In the genomic region with DNA sequence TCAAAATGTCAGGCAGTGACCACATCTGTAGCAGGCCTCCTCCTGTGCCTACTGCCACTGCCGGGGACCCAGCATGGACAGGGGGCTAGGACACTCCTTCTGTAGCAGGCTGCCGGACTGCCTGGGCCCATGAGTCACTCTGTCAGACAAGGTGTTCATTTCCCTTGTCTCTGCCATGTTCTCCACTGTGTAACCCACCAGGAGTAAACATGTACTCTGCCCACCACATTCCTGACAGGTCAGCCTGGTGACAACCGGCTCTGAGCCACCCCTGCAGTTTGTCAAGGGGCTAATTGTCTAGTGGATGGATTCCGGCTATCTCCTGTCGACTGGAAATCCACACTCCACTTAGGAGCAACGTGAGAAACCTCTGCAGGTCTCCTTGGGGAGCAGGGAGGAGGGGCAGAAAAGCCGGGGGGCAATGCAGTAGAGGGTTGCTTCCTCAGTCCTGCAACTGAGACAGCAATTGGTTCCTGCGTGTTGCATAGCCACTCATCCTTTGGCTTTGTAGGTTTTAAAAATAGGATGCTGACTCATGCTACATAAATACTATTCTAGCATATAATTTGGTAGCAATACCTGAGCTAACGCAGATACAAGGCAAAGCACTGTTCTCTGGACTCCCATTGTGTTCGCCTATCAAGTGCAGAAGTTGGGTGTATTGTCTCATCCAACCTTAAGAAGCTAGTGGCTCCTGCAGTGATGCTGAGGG, we compare ENCODE assay signal across 22 mouse cellular contexts. TPM values are rescaled to one million over a fixed set of nuclear protein-coding genes. Genes with fewer than 3 reads are reported as not detected.
DNase-seq lines count a peak whose midpoint lies in the region; ATAC-seq and TF ChIP-seq lines count a peak whose summit lies in the region.
"Had no signal": no experiment of that assay in that cellular context is flagged by ENCODE, and none has a peak within 500 bp of the region (broad histone marks: within the 10 kb centered on the region; RNA-seq: fewer than 3 reads in every experiment).

No protein-coding gene starts in this region.

- peak overlapping the region; percentile 34; the same call in 1 of the 2 replicates for H3K27ac ChIP-seq in cerebellum, adult 2 months (ENCODE audit: insufficient read depth, low read length)
- H3K27ac ChIP-seq in heart, embryonic 14.5 days (replicated peaks in 1 of 2; ENCODE audit: control insufficient read depth in 1 of 2, insufficient read depth in 1 of 2, low read depth in 2 of 2, low read length in 2 of 2): peak overlapping the region; percentile 72 to 75
- peak overlapping the region; percentile 74 for H3K27ac ChIP-seq in left cerebral cortex, adult 2 months
- peak overlapping the region; percentile 6; the same call in 1 of the 2 replicates for H3K27ac ChIP-seq in cortical plate, adult 2 months (ENCODE audit: insufficient read depth, low read length)
- H3K27ac ChIP-seq: neural tube, embryonic 15.5 days had no signal

- no peak overlapping the region for H3K4me2 ChIP-seq in heart, embryonic 14.5 days (ENCODE audit: low read length)
- H3K4me2 ChIP-seq: liver, embryonic 11.5 days; neural tube, embryonic 15.5 days had no signal

- H3K4me1 ChIP-seq in cerebellum, adult 2 months (ENCODE audit: control insufficient read depth, insufficient read depth, low read length): peaks cover 23% of the 10 kb centered on the region
- peaks cover 10 to 18% of the 10 kb centered on the region in 2 experiments for H3K4me1 ChIP-seq in heart, embryonic 14.5 days (ENCODE audit: control insufficient read depth in 2 of 2, insufficient read depth in 2 of 2, low read length in 2 of 2)
- peaks cover 4% of the 10 kb centered on the region; the same call in 1 of the 2 replicates for H3K4me1 ChIP-seq in cortical plate, adult 2 months (ENCODE audit: control insufficient read depth, insufficient read depth, low read length)
- H3K4me1 ChIP-seq: neural tube, embryonic 15.5 days had no signal

- H3K4me3 ChIP-seq in cerebellum, adult 2 months (replicated peaks; ENCODE audit: insufficient read depth, low read depth, low read length): no peak overlapping the region
- H3K4me3 ChIP-seq in heart, embryonic 14.5 days (ENCODE audit: control insufficient read depth in 1 of 2, insufficient read depth in 1 of 2, low read depth in 1 of 2, low read length in 2 of 2): no peak overlapping the region
- H3K4me3 ChIP-seq in left cerebral cortex, adult 2 months: no peak overlapping the region
- no peak overlapping the region for H3K4me3 ChIP-seq in cortical plate, adult 2 months (ENCODE audit: insufficient read depth, low read length)
- H3K4me3 ChIP-seq: neural tube, embryonic 15.5 days had no signal

- no peaks in the 10 kb centered on the region for H3K9me3 ChIP-seq in heart, embryonic 14.5 days (ENCODE audit: control insufficient read depth, low read length)
- H3K9me3 ChIP-seq: neural tube, embryonic 15.5 days had no signal

- 52% methylated on average over 10 of the region's 10 CpGs for WGBS in cerebellum, adult 2 months
- 24% methylated on average over 10 of the region's 10 CpGs for WGBS in heart, embryonic 14.5 days

- H3K9ac ChIP-seq in heart, embryonic 14.5 days (ENCODE audit: low read length): no peak overlapping the region
- H3K9ac ChIP-seq: neural tube, embryonic 15.5 days had no signal

- no peak for ATAC-seq in cerebellum, adult (ENCODE audit: insufficient number of reproducible peaks, low FRiP score, low TSS enrichment)
- ATAC-seq in heart, embryonic 14.5 days (ENCODE audit: insufficient number of reproducible peaks, insufficient read depth, low FRiP score, low read depth): peak; percentile 40; the same call in 1 of the 2 replicates
- ATAC-seq in inflammation-experienced regulatory T-cells, adult 6 months: no peak
- ATAC-seq: hindbrain, embryonic 16.5 days; midbrain, embryonic 16.5 days; Patski had no signal

- intact Hi-C loops in left cerebral cortex, adult 2 months (cut with DNase I): no loop called here
- intact Hi-C loops in left cerebral cortex, postnatal 10 days (cut with DNase I): no loop called here

- no peak for DNase-seq in cerebellum, adult 2 months
- DNase-seq in heart, adult 11 months: no peak
- DNase-seq in left cerebral cortex, adult 2 months (ENCODE audit: extremely low spot score in 1 of 2, low spot score in 2 of 2): no peak
- no peak for DNase-seq in left cerebral cortex, postnatal 10 days (ENCODE audit: extremely low spot score in 1 of 2, low spot score in 2 of 2)
- DNase-seq: adrenal gland, adult 8-10 months; cerebellum, adult 11 months; cerebellum, postnatal 25 days; kidney, adult 11 months; layer of hippocampus, postnatal 36 days; lung, adult 2 months; thymus, postnatal 36 days had no signal

- no peaks in the 10 kb centered on the region for H3K27me3 ChIP-seq in cerebellum, adult 2 months (ENCODE audit: control insufficient read depth, insufficient read depth, low read length)
- no peaks in the 10 kb centered on the region for H3K27me3 ChIP-seq in heart, embryonic 14.5 days (ENCODE audit: control insufficient read depth, insufficient read depth, low read length)
- H3K27me3 ChIP-seq: neural tube, embryonic 15.5 days; Patski had no signal

- TF ChIP-seq POLR2A in cerebellum, adult 2 months (IDR thresholded peaks at IDR 0.05; ENCODE audit: borderline replicate concordance, insufficient read depth, low read length): no peak
- TF ChIP-seq POLR2A in cortical plate, adult 2 months (IDR thresholded peaks at IDR 0.05; ENCODE audit: extremely low read depth, insufficient read depth, low read length): no peak

- no peak for TF ChIP-seq CTCF in cerebellum, adult 2 months (IDR thresholded peaks at IDR 0.05; ENCODE audit: borderline replicate concordance, insufficient read depth, low read depth, low read length)
- no peak for TF ChIP-seq CTCF in left cerebral cortex, adult 2 months (IDR thresholded peaks at IDR 0.05)
- TF ChIP-seq CTCF in cortical plate, adult 2 months (IDR thresholded peaks at IDR 0.05; ENCODE audit: extremely low read depth, insufficient read depth, low read length): no peak

- peaks cover 85% of the 10 kb centered on the region for H3K36me3 ChIP-seq in heart, embryonic 14.5 days (ENCODE audit: control insufficient read depth, insufficient read depth, low read length)

RNA-seq across cellular contexts. Expression of a gene that starts 14.2 kb away (rescaled TPM):
- 0.70 and 1.7 TPM in 2 replicates for polyA plus RNA-seq in cerebellum, adult 2 months (2012; rRNA removed)
- 0.35 and 0.36 TPM in 2 replicates for polyA plus RNA-seq in heart, embryonic 14.5 days (2014; fragmentation: Nextera tagmentation; extraction: Ambion mirVana)
- total RNA-seq in left cerebral cortex, adult 2 months (2021): under 1 TPM; 0.20 to 0.61 TPM
- total RNA-seq in left cerebral cortex, postnatal 10 days (2021): not detected
- polyA plus RNA-seq in cortical plate, adult 2 months (2012; rRNA removed): 0.11 and 0.35 TPM in 2 replicates
- polyA plus RNA-seq in inflammation-experienced regulatory T-cells, adult 6 months (2017; shearing (Covaris generic)): 1 to 10 TPM in 1 of 3 experiments, under 1 TPM in 1, not detected in 1; 0.53 to 1.3 TPM
- total RNA-seq: adrenal gland, adult 8-10 months; gastrocnemius, adult 8-10 months; granulocyte monocyte progenitor cell, adult 5-6 weeks had no signal

RNA-seq across cellular contexts. Expression of a gene that starts 22.8 kb away (rescaled TPM):
- 7.4 and 8.5 TPM in 2 replicates for polyA plus RNA-seq in cerebellum, adult 2 months (2012; rRNA removed)
- 2.6 and 3.6 TPM in 2 replicates for polyA plus RNA-seq in heart, embryonic 14.5 days (2014; fragmentation: Nextera tagmentation; extraction: Ambion mirVana)
- total RNA-seq in left cerebral cortex, adult 2 months (2021): 1 to 10 TPM; 7.9 to 9.3 TPM
- 10 to 100 TPM in 1 of 2 experiments, 1 to 10 TPM in 1; 8.4 to 10.3 TPM for total RNA-seq in left cerebral cortex, postnatal 10 days (2021)
- 5.4 and 6.6 TPM in 2 replicates for polyA plus RNA-seq in cortical plate, adult 2 months (2012; rRNA removed)
- 1 to 10 TPM; 6.5 to 9.3 (median 8.1) TPM for polyA plus RNA-seq in inflammation-experienced regulatory T-cells, adult 6 months (2017; shearing (Covaris generic))

RNA-seq across cellular contexts. Expression of a gene that starts 23.0 kb away (rescaled TPM):
- polyA plus RNA-seq in cerebellum, adult 2 months (2012; rRNA removed): 2.0 and 2.6 TPM in 2 replicates
- 0.22 TPM in 1 of 2 replicates, not detected in the other for polyA plus RNA-seq in heart, embryonic 14.5 days (2014; fragmentation: Nextera tagmentation; extraction: Ambion mirVana)
- total RNA-seq in left cerebral cortex, adult 2 months (2021): under 1 TPM; 0.40 to 0.52 TPM
- under 1 TPM; 0.22 to 0.36 TPM for total RNA-seq in left cerebral cortex, postnatal 10 days (2021)
- polyA plus RNA-seq in cortical plate, adult 2 months (2012; rRNA removed): 1.8 and 2.2 TPM in 2 replicates
- polyA plus RNA-seq in inflammation-experienced regulatory T-cells, adult 6 months (2017; shearing (Covaris generic)): 1 to 10 TPM in 1 of 3 experiments, under 1 TPM in 2; 0.55 to 1.8 (median 0.95) TPM

RNA-seq across cellular contexts. Expression of a gene that starts 41.4 kb away (rescaled TPM):
- polyA plus RNA-seq in cerebellum, adult 2 months (2012; rRNA removed): 41.6 and 43.8 TPM in 2 replicates
- 38.0 and 42.7 TPM in 2 replicates for polyA plus RNA-seq in heart, embryonic 14.5 days (2014; fragmentation: Nextera tagmentation; extraction: Ambion mirVana)
- total RNA-seq in left cerebral cortex, adult 2 months (2021): 10 to 100 TPM; 30.4 to 30.7 TPM
- 10 to 100 TPM; 28.6 to 28.9 TPM for total RNA-seq in left cerebral cortex, postnatal 10 days (2021)
- polyA plus RNA-seq in cortical plate, adult 2 months (2012; rRNA removed): 54.9 and 58.9 TPM in 2 replicates
- polyA plus RNA-seq in inflammation-experienced regulatory T-cells, adult 6 months (2017; shearing (Covaris generic)): 10 to 100 TPM; 56.4 to 69.0 (median 67.4) TPM

RNA-seq across cellular contexts. Expression of a gene that starts 48.6 kb away (rescaled TPM):
- polyA plus RNA-seq in cerebellum, adult 2 months (2012; rRNA removed): 889 and 932 TPM in 2 replicates
- 28.7 and 29.7 TPM in 2 replicates for polyA plus RNA-seq in heart, embryonic 14.5 days (2014; fragmentation: Nextera tagmentation; extraction: Ambion mirVana)
- 100 to 1,000 TPM; 947 to 984 TPM for total RNA-seq in left cerebral cortex, adult 2 months (2021)
- 100 to 1,000 TPM; 862 to 881 TPM for total RNA-seq in left cerebral cortex, postnatal 10 days (2021)
- polyA plus RNA-seq in cortical plate, adult 2 months (2012; rRNA removed): 709 and 713 TPM in 2 replicates
- 1 to 10 TPM; 2.3 to 6.1 (median 5.0) TPM for polyA plus RNA-seq in inflammation-experienced regulatory T-cells, adult 6 months (2017; shearing (Covaris generic))

Comparison
In these comparisons a context has a peak if more than half of its experiments do, and no peak if none do; other contexts are left out.
1. H3K27ac ChIP-seq: peak in every context shown above with its lines; median percentile 74 in left cerebral cortex, adult 2 months; 74 in heart, embryonic 14.5 days; 34 in cerebellum, adult 2 months; 6 in cortical plate, adult 2 months.